Mouse (Mus musculus) CD4-positive naive resting alpha-beta T cell, adult 57 days (primary cell): ENCODE measurements around the gene Tll1. TPM values are rescaled to one million over a fixed set of nuclear protein-coding genes. Genes with fewer than 3 reads are reported as not detected.

Experiments
- total RNA-seq: library from RNA; stranded (reverse); gene quantifications from one replicate; pipeline ENCODE4 v1.2.4, GENCODE M21; 2023

Tll1 gene
- total RNA-seq, result not detected

GRCm38 (mm10) chr8:64206024-64206385 lies at the start of gene Tll1:
Gene Tll1, minus strand, starts transcription at chr8:64206271.

